Mouse (Mus musculus): ENCODE results near the gene Madd.

GRCm38 (mm10) chr2:91187431-91187830 is 3.8 kb upstream of the Madd start:
- TF ChIP-seq CTCF (IDR thresholded peaks at IDR 0.05; ENCODE audit: control insufficient read depth, insufficient read depth, insufficient replicate concordance, low read depth, low read length) = no peak
- no peak for TF ChIP-seq POLR2A (IDR thresholded peaks at IDR 0.05; ENCODE audit: control insufficient read depth, low read depth, low read length)

Data from testis, adult 2 months (tissue).